Mouse (Mus musculus): ENCODE measurements around the gene Copb1. TPM values are rescaled to one million over a fixed set of nuclear protein-coding genes. Genes with fewer than 3 reads are reported as not detected.

Copb1 gene
- polyA plus RNA-seq, 1 experiment from 2014 or later, result 98.6 TPM

DNA sequence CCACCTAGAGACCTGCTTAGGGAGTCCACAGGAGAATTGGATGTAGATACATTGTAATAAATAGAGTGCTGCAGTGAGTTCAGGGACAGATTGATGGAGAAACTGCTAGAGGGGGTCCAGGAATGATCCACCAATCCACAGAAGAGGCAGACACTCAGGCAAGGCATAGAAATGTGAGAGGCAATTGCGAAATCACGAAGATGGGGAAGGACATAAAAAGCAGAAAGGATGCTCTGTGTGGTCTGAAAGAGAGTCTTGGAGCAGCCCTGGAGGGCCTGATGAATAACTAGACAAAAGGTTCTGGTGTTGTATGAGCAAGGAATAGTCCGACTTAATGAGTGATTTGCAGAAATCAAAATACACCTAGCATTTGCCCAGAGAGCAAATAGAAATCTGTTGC, 71.8 kb downstream of the Copb1 start:
- Histone ChIP-seq H3K4me3 (no peak overlapping the region), H3K4me1 (peaks cover 27% of the 10 kb centered on the region), H3K9me3 (no peaks in the 10 kb centered on the region), H3K27me3 (ENCODE audit: insufficient read depth, poor library complexity, severe bottlenecking) (no peaks in the 10 kb centered on the region), H3K27ac (no peak overlapping the region), H3K36me3 (no peaks in the 10 kb centered on the region)
- no peak for DNase-seq (ENCODE audit: low spot score)
- WGBS, result 81% methylated on average over 3 of the region's 3 CpGs

- Histone ChIP-seq H3K36me3 (no peaks in the 10 kb centered on the region), H3K27ac (peak overlapping the region; percentile 70), H3K4me1 (peaks cover 36% of the 10 kb centered on the region), H3K27me3 (ENCODE audit: insufficient read depth, poor library complexity, severe bottlenecking) (no peaks in the 10 kb centered on the region), H3K9me3 (no peaks in the 10 kb centered on the region), H3K4me3 (no peak overlapping the region)
- DNase-seq (ENCODE audit: low spot score), result peak; percentile 93
- WGBS, result 9% methylated on average over 5 of the region's 5 CpGs
These were observed 73.1 kb downstream of the Copb1 start for GRCm38 (mm10) chr7:114181391-114181790.

- no peak for DNase-seq (ENCODE audit: low spot score)
- WGBS, result 20% methylated on average over 2 of the region's 2 CpGs
- H3K9me3 ChIP-seq, result no peaks in the 10 kb centered on the region
- H3K27ac ChIP-seq, result no peak overlapping the region
- H3K4me1 ChIP-seq, result peaks cover 36% of the 10 kb centered on the region
- no peak overlapping the region for H3K4me3 ChIP-seq
- no peaks in the 10 kb centered on the region for H3K36me3 ChIP-seq
- no peaks in the 10 kb centered on the region for H3K27me3 ChIP-seq (ENCODE audit: insufficient read depth, poor library complexity, severe bottlenecking)
These were observed 77.9 kb downstream of the Copb1 start for GRCm38 (mm10) chr7:114176588-114176987.

GRCm38 (mm10) chr7:114171354-114172097, 83.0 kb downstream of the Copb1 start:
- Histone ChIP-seq H3K27me3 (ENCODE audit: insufficient read depth, poor library complexity, severe bottlenecking) (no peaks in the 10 kb centered on the region), H3K27ac (peak overlapping the region; percentile 88), H3K4me3 (peak overlapping the region; percentile 8; the same call in 1 of the 2 replicates), H3K4me1 (peaks cover 42% of the 10 kb centered on the region), H3K9me3 (no peaks in the 10 kb centered on the region), H3K36me3 (no peaks in the 10 kb centered on the region)
- no peak for DNase-seq (ENCODE audit: low spot score)
- 20% methylated on average over 8 of the region's 8 CpGs for WGBS

DNA sequence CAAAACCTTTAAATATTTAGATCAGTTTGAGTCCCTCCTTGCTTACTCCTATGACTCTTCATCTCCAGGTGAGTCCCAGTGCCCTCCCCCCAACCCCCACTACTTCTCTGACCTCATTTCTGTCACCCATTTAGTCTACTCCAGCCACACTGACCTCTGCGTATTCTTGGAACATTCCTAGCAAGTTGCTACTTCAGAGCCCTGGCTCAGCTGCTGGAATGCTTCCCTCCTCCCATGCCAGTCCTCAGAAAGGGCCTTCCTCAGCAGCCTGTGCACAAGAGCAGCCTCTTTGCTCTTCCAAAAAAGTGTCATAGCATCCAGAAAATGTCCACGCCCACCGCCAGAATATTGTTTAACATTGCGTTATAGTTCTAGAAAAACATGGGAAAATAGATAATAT, 84.5 kb downstream of the Copb1 start:
- Histone ChIP-seq H3K9me3 (no peaks in the 10 kb centered on the region), H3K27me3 (ENCODE audit: insufficient read depth, poor library complexity, severe bottlenecking) (no peaks in the 10 kb centered on the region), H3K36me3 (no peaks in the 10 kb centered on the region), H3K27ac (peak overlapping the region; percentile 53; the same call in 1 of the 2 replicates), H3K4me1 (peaks cover 39% of the 10 kb centered on the region), H3K4me3 (no peak overlapping the region)
- WGBS, result 65% methylated on average over 4 of the region's 4 CpGs
- DNase-seq (ENCODE audit: low spot score), result no peak

GRCm38 (mm10) chr7:114169381-114169780, 85.1 kb downstream of the Copb1 start:
- H3K27ac ChIP-seq, result peak overlapping the region; percentile 53
- H3K9me3 ChIP-seq, result no peaks in the 10 kb centered on the region
- no peaks in the 10 kb centered on the region for H3K27me3 ChIP-seq (ENCODE audit: insufficient read depth, poor library complexity, severe bottlenecking)
- H3K4me1 ChIP-seq, result peaks cover 39% of the 10 kb centered on the region
- H3K4me3 ChIP-seq, result no peak overlapping the region
- DNase-seq (ENCODE audit: low spot score), result no peak
- 79% methylated on average over 2 of the region's 2 CpGs for WGBS
- H3K36me3 ChIP-seq, result no peaks in the 10 kb centered on the region

Other genes with a start within 250 kb of the Copb1 start
- gene Rras2, start 136.9 kb downstream of the Copb1 start, polyA plus RNA-seq (2016; fragmentation: Nextera tagmentation; extraction: Ambion mirVana), result 51.8 and 57.5 TPM in 2 replicates
- gene Psma1, start 21.4 kb upstream of the Copb1 start, polyA plus RNA-seq (2016; fragmentation: Nextera tagmentation; extraction: Ambion mirVana), result 428 and 460 TPM in 2 replicates
- 4.0 and 6.9 TPM in 2 replicates for gene Pde3b, start 160.6 kb upstream of the Copb1 start, polyA plus RNA-seq (2016; fragmentation: Nextera tagmentation; extraction: Ambion mirVana)